Mouse (Mus musculus): ENCODE measurements around the gene Eif2ak4. TPM values are rescaled to one million over a fixed set of nuclear protein-coding genes. Genes with fewer than 3 reads are reported as not detected.
A peak's percentile ranks its signal among the peaks of the same experiment; 100 is the strongest.

Eif2ak4 gene
- polyA plus RNA-seq, 1 experiment from 2014 or later: 3.1 TPM

GRCm38 (mm10) chr2:118355138-118355719 lies 33.2 kb upstream of the Eif2ak4 start:
- no peak for DNase-seq
- H3K9me3 ChIP-seq (ENCODE audit: low read length): no peaks in the 10 kb centered on the region
- H3K4me3 ChIP-seq (ENCODE audit: low read depth, low read length): no peak overlapping the region
- no peaks in the 10 kb centered on the region for H3K36me3 ChIP-seq (replicated peaks; ENCODE audit: insufficient read depth, low read length)
- no peak overlapping the region for H3K9ac ChIP-seq (replicated peaks)
- H3K4me1 ChIP-seq (ENCODE audit: insufficient read depth): no peaks in the 10 kb centered on the region; the same call in 1 of the 2 replicates
- ATAC-seq: no peak
- no peak overlapping the region for H3K4me2 ChIP-seq (ENCODE audit: low read depth, low read length)
- 74% methylated on average over 6 of the region's 6 CpGs for WGBS (ENCODE audit: insufficient replicate concordance)
- H3K27ac ChIP-seq (ENCODE audit: low read depth): no peak overlapping the region
- TF ChIP-seq CTCF (IDR thresholded peaks at IDR 0.05; ENCODE audit: low read depth): no peak
- no peak for TF ChIP-seq EP300 (IDR thresholded peaks at IDR 0.05; ENCODE audit: low read depth)
- H3K27me3 ChIP-seq (ENCODE audit: insufficient read depth, low read length): no peaks in the 10 kb centered on the region

GRCm38 (mm10) chr2:118371841-118372240 lies 16.6 kb upstream of the Eif2ak4 start:
- no peaks in the 10 kb centered on the region for H3K9me3 ChIP-seq (ENCODE audit: low read length)
- H3K27me3 ChIP-seq (ENCODE audit: insufficient read depth, low read length): peaks cover 32% of the 10 kb centered on the region
- H3K9ac ChIP-seq (replicated peaks): no peak overlapping the region
- TF ChIP-seq CTCF (IDR thresholded peaks at IDR 0.05; ENCODE audit: low read depth) (no peak), EP300 (IDR thresholded peaks at IDR 0.05; ENCODE audit: low read depth) (no peak)
- no peak for DNase-seq
- no peaks in the 10 kb centered on the region for H3K36me3 ChIP-seq (replicated peaks; ENCODE audit: insufficient read depth, low read length)
- no peak overlapping the region for H3K4me3 ChIP-seq (ENCODE audit: low read depth, low read length)
- no peak for ATAC-seq
- WGBS (ENCODE audit: insufficient replicate concordance): 46% methylated on average over 1 of the region's 1 CpGs
- peaks cover 16% of the 10 kb centered on the region for H3K4me1 ChIP-seq (ENCODE audit: insufficient read depth)
- H3K27ac ChIP-seq (ENCODE audit: low read depth): no peak overlapping the region
- H3K4me2 ChIP-seq (ENCODE audit: low read depth, low read length): no peak overlapping the region

GRCm38 (mm10) chr2:118372561-118372900 lies 15.9 kb upstream of the Eif2ak4 start:
- H3K36me3 ChIP-seq (replicated peaks; ENCODE audit: insufficient read depth, low read length): no peaks in the 10 kb centered on the region
- H3K9ac ChIP-seq (replicated peaks): no peak overlapping the region
- H3K4me1 ChIP-seq (ENCODE audit: insufficient read depth): peaks cover 16% of the 10 kb centered on the region
- H3K9me3 ChIP-seq (ENCODE audit: low read length): no peaks in the 10 kb centered on the region
- H3K27ac ChIP-seq (ENCODE audit: low read depth): no peak overlapping the region
- DNase-seq (no peak), ATAC-seq (0 out of 2 replicates have a peak, but pooled peaks have one; percentile 3)
- H3K4me2 ChIP-seq (ENCODE audit: low read depth, low read length): peak overlapping the region; percentile 86
- peak overlapping the region; percentile 54 for H3K4me3 ChIP-seq (ENCODE audit: low read depth, low read length)
- TF ChIP-seq CTCF (IDR thresholded peaks at IDR 0.05; ENCODE audit: low read depth) (no peak), EP300 (IDR thresholded peaks at IDR 0.05; ENCODE audit: low read depth) (no peak)
- peaks cover 32% of the 10 kb centered on the region for H3K27me3 ChIP-seq (ENCODE audit: insufficient read depth, low read length)
- 9% methylated on average over 11 of the region's 11 CpGs for WGBS (ENCODE audit: insufficient replicate concordance)

GRCm38 (mm10) chr2:118372901-118373571 lies 15.4 kb upstream of the Eif2ak4 start, which contains the start of gene Gpr176:
Gpr176 (minus strand) TSS chr2:118373419.
- DNase-seq (peak; percentile 39), ATAC-seq (peak; percentile 55)
- H3K9ac ChIP-seq (replicated peaks): peak within 1 kb of the TSS; percentile 27; the same call in 1 of the 2 replicates
- peak within 1 kb of the TSS; percentile 54 for H3K4me3 ChIP-seq (ENCODE audit: low read depth, low read length)
- H3K27ac ChIP-seq (ENCODE audit: low read depth): no peak within 1 kb of the TSS
- peak within 1 kb of the TSS; percentile 86 for H3K4me2 ChIP-seq (ENCODE audit: low read depth, low read length)
- WGBS (ENCODE audit: insufficient replicate concordance): 1% methylated on average over 49 of the region's 59 CpGs
- peaks cover 32% of the 10 kb centered on the region for H3K27me3 ChIP-seq (ENCODE audit: insufficient read depth, low read length)
- no peaks in the 10 kb centered on the region for H3K9me3 ChIP-seq (ENCODE audit: low read length)
- H3K4me1 ChIP-seq (ENCODE audit: insufficient read depth): peaks cover 16% of the 10 kb centered on the region
- no peak for TF ChIP-seq CTCF (IDR thresholded peaks at IDR 0.05; ENCODE audit: low read depth)
- no peak for TF ChIP-seq EP300 (IDR thresholded peaks at IDR 0.05; ENCODE audit: low read depth)
- no peaks in the 10 kb centered on the region for H3K36me3 ChIP-seq (replicated peaks; ENCODE audit: insufficient read depth, low read length)

GRCm38 (mm10) chr2:118373572-118374279 lies 14.7 kb upstream of the Eif2ak4 start:
- WGBS (ENCODE audit: insufficient replicate concordance): 4% methylated on average over 43 of the region's 43 CpGs
- Histone ChIP-seq H3K4me2 (ENCODE audit: low read depth, low read length) (peak overlapping the region; percentile 86), H3K4me1 (ENCODE audit: insufficient read depth) (peaks cover 16% of the 10 kb centered on the region), H3K9me3 (ENCODE audit: low read length) (no peaks in the 10 kb centered on the region), H3K27me3 (ENCODE audit: insufficient read depth, low read length) (peaks cover 32% of the 10 kb centered on the region), H3K27ac (ENCODE audit: low read depth) (no peak overlapping the region), H3K9ac (replicated peaks) (peak overlapping the region; percentile 27; the same call in 1 of the 2 replicates), H3K36me3 (replicated peaks; ENCODE audit: insufficient read depth, low read length) (no peaks in the 10 kb centered on the region), H3K4me3 (ENCODE audit: low read depth, low read length) (peak overlapping the region; percentile 54)
- TF ChIP-seq EP300 (IDR thresholded peaks at IDR 0.05; ENCODE audit: low read depth) (no peak), CTCF (IDR thresholded peaks at IDR 0.05; ENCODE audit: low read depth) (peak; percentile 37; the same call in 1 of the 2 replicates)
- ATAC-seq (peak; percentile 89), DNase-seq (peak; percentile 80)

GRCm38 (mm10) chr2:118375522-118375921 lies 12.9 kb upstream of the Eif2ak4 start:
- peaks cover 26% of the 10 kb centered on the region for H3K27me3 ChIP-seq (ENCODE audit: insufficient read depth, low read length)
- no peak overlapping the region for H3K4me2 ChIP-seq (ENCODE audit: low read depth, low read length)
- peaks cover 16% of the 10 kb centered on the region for H3K4me1 ChIP-seq (ENCODE audit: insufficient read depth)
- H3K27ac ChIP-seq (ENCODE audit: low read depth): no peak overlapping the region
- ATAC-seq: no peak
- H3K9ac ChIP-seq (replicated peaks): no peak overlapping the region
- no peaks in the 10 kb centered on the region for H3K9me3 ChIP-seq (ENCODE audit: low read length)
- DNase-seq: no peak
- WGBS (ENCODE audit: insufficient replicate concordance): 48% methylated on average over 1 of the region's 1 CpGs
- no peaks in the 10 kb centered on the region for H3K36me3 ChIP-seq (replicated peaks; ENCODE audit: insufficient read depth, low read length)
- TF ChIP-seq EP300 (IDR thresholded peaks at IDR 0.05; ENCODE audit: low read depth) (no peak), CTCF (IDR thresholded peaks at IDR 0.05; ENCODE audit: low read depth) (no peak)
- H3K4me3 ChIP-seq (ENCODE audit: low read depth, low read length): no peak overlapping the region

All from liver, postnatal 0 days (tissue).